9 mouse cellular contexts compared by ENCODE assay signal in the genomic region with DNA sequence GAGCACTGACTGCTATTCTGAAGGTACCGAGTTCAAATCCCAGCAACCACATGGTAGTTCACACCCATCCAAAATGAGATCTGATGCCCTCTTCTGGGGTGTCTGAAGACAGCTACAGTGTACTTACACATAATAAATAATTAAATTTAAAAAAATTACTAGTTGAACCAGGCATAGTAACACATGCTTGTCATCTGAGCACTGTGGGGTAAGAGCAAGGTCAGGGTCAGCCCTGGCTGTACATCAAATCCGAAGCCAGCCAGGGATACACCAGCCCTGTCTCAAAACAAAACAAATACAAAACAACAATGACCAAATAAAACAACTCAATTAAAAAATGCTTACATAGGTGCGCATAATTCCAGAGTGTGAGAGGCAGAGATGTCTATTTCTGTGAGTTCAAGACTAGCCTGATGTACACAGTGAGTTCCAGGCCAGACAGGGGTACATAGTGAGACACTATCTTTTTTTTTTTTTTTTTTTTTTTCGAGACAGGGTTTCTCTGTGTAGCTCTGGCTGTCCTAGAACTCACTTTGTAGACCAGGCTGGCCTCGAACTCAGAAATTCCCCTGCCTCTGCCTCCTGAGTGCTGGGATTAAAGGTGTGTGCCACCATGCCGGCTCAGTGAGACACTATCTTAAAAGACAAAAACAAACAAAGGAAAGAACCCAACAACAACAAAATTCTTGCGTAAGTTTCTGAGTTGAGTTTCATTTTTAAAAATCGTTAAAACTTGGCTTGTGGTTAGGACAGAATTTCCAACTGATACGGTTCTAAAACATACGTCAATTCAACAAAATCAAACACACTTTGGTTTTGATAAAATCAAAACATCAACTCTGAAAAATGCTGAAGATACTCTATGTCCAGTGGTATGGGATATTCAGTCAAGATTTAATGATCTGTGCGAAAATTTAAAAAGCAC. TPM values are rescaled to one million over a fixed set of nuclear protein-coding genes. Genes with fewer than 3 reads are reported as not detected.
DNase-seq lines count a peak whose midpoint lies in the region; ATAC-seq and TF ChIP-seq lines count a peak whose summit lies in the region.
"Had no signal": no experiment of that assay in that cellular context is flagged by ENCODE, and none has a peak within 500 bp of the region (broad histone marks: within the 10 kb centered on the region; RNA-seq: fewer than 3 reads in every experiment).

No protein-coding gene starts in this region.

- no peaks in the 10 kb centered on the region for H3K27me3 ChIP-seq in heart, postnatal 0 days (ENCODE audit: control insufficient read depth, insufficient read depth, low read length)
- no peaks in the 10 kb centered on the region for H3K27me3 ChIP-seq in hindbrain, embryonic 14.5 days (ENCODE audit: control insufficient read depth, insufficient read depth, low read length)
- H3K27me3 ChIP-seq in midbrain, embryonic 16.5 days (ENCODE audit: control insufficient read depth, insufficient read depth, low read depth, low read length): no peaks in the 10 kb centered on the region

- TF ChIP-seq EP300 in heart, postnatal 0 days (IDR thresholded peaks at IDR 0.05; ENCODE audit: low read depth): no peak

- H3K36me3 ChIP-seq in heart, postnatal 0 days (replicated peaks; ENCODE audit: control insufficient read depth, insufficient read depth, low read length): 0 out of 2 replicates have a peak, but pooled peaks cover 4% of the 10 kb centered on the region
- peaks cover 4% of the 10 kb centered on the region for H3K36me3 ChIP-seq in hindbrain, embryonic 14.5 days (replicated peaks; ENCODE audit: control insufficient read depth, insufficient read depth)
- no peaks in the 10 kb centered on the region for H3K36me3 ChIP-seq in midbrain, embryonic 16.5 days (ENCODE audit: control insufficient read depth, insufficient read depth, low read length)

- no peak for ATAC-seq in heart, postnatal 0 days (ENCODE audit: insufficient read depth, low read depth)
- no peak for ATAC-seq in hindbrain, embryonic 14.5 days (ENCODE audit: low FRiP score)
- ATAC-seq in midbrain, embryonic 16.5 days: no peak
- ATAC-seq in megakaryocyte-erythroid progenitor cell, adult 5-6 weeks (replicated peaks; ENCODE audit: low FRiP score, low TSS enrichment, poor library complexity, severe bottlenecking): no peak

- DNase-seq in heart, postnatal 0 days (ENCODE audit: low spot score): no peak
- DNase-seq in heart, postnatal 10 days: no peak
- peak; percentile 40 for DNase-seq in adipocyte (ENCODE audit: low spot score)
- DNase-seq in hindbrain, embryonic 14.5 days (ENCODE audit: low spot score): no peak
- no peak for DNase-seq in spleen, adult 18-20 months
- no peak for DNase-seq in frontal cortex, postnatal 14 days (ENCODE audit: low spot score in 2 of 2)

- peak overlapping the region; percentile 99 for H3K27ac ChIP-seq in heart, postnatal 0 days (ENCODE audit: low read depth)
- H3K27ac ChIP-seq in hindbrain, embryonic 14.5 days: peak overlapping the region; percentile 100
- peak overlapping the region; percentile 100 for H3K27ac ChIP-seq in midbrain, embryonic 16.5 days (ENCODE audit: low read length)

- peak overlapping the region; percentile 94; the same call in 1 of the 2 replicates for H3K9ac ChIP-seq in heart, postnatal 0 days (replicated peaks; ENCODE audit: low read depth, low read length)
- peak overlapping the region; percentile 95 for H3K9ac ChIP-seq in hindbrain, embryonic 14.5 days
- peak overlapping the region; percentile 99 for H3K9ac ChIP-seq in midbrain, embryonic 16.5 days (ENCODE audit: low read depth, low read length)

- 85% methylated on average over 10 of the region's 11 CpGs for WGBS in heart, postnatal 0 days
- WGBS in hindbrain, embryonic 14.5 days: 88% methylated on average over 10 of the region's 11 CpGs
- 89% methylated on average over 10 of the region's 11 CpGs for WGBS in midbrain, embryonic 16.5 days

- TF ChIP-seq CTCF in heart, postnatal 0 days (IDR thresholded peaks at IDR 0.05; ENCODE audit: low read depth): no peak

- H3K4me3 ChIP-seq in heart, postnatal 0 days (ENCODE audit: low read depth, low read length): peak overlapping the region; percentile 88
- H3K4me3 ChIP-seq in hindbrain, embryonic 14.5 days (replicated peaks; ENCODE audit: low read length): peak overlapping the region; percentile 96
- peak overlapping the region; percentile 98 for H3K4me3 ChIP-seq in midbrain, embryonic 16.5 days (ENCODE audit: low read depth, low read length)

- peak overlapping the region; percentile 99 for H3K4me2 ChIP-seq in heart, postnatal 0 days (ENCODE audit: low read depth, low read length)
- H3K4me2 ChIP-seq in hindbrain, embryonic 14.5 days (replicated peaks): peak overlapping the region; percentile 86
- peak overlapping the region; percentile 90 for H3K4me2 ChIP-seq in midbrain, embryonic 16.5 days (ENCODE audit: low read length)

- H3K9me3 ChIP-seq in heart, postnatal 0 days (replicated peaks; ENCODE audit: control insufficient read depth, low read length): no peaks in the 10 kb centered on the region
- H3K9me3 ChIP-seq in hindbrain, embryonic 14.5 days (ENCODE audit: control insufficient read depth, low read length): no peaks in the 10 kb centered on the region
- no peaks in the 10 kb centered on the region for H3K9me3 ChIP-seq in midbrain, embryonic 16.5 days (replicated peaks; ENCODE audit: control insufficient read depth, low read length, poor library complexity, severe bottlenecking)

- no peaks in the 10 kb centered on the region for H3K4me1 ChIP-seq in heart, postnatal 0 days (ENCODE audit: control insufficient read depth, insufficient read depth)
- peaks cover 14% of the 10 kb centered on the region; the same call in 1 of the 2 replicates for H3K4me1 ChIP-seq in hindbrain, embryonic 14.5 days (replicated peaks; ENCODE audit: control insufficient read depth, insufficient read depth, low read length)
- H3K4me1 ChIP-seq in midbrain, embryonic 16.5 days (ENCODE audit: control insufficient read depth, insufficient read depth, low read length): peaks cover 14% of the 10 kb centered on the region

- intact Hi-C loops in heart, postnatal 10 days (cut with DNase I): no loop called here

RNA-seq across cellular contexts. Expression of gene Slc35e2, which starts 1.1 kb away (rescaled TPM):
- total RNA-seq in heart, postnatal 0 days (2014; rRNA removed; ENCODE audit: low replicate concordance): 11.8 and 14.4 TPM in 2 replicates
- polyA plus RNA-seq in heart, postnatal 0 days (2015; fragmentation: Nextera tagmentation; extraction: Ambion mirVana): 3.6 and 4.4 TPM in 2 replicates
- total RNA-seq in heart, postnatal 10 days (2021): 10 to 100 TPM; 12.2 to 13.1 TPM
- 19.9 and 23.6 TPM in 2 replicates for polyA plus RNA-seq in hindbrain, embryonic 14.5 days (2014; fragmentation: Nextera tagmentation; extraction: Ambion mirVana)
- polyA plus RNA-seq in midbrain, embryonic 16.5 days (2015; fragmentation: Nextera tagmentation; extraction: Ambion mirVana): 14.7 and 15.5 TPM in 2 replicates
- total RNA-seq in megakaryocyte-erythroid progenitor cell, adult 5-6 weeks (2014; fragmentation: Nextera tagmentation): 45.1 and 60.2 TPM in 2 replicates
- 30.4 and 31.1 TPM in 2 replicates for total RNA-seq in megakaryocyte-erythroid progenitor cell, adult 5-6 weeks (2017)

RNA-seq across cellular contexts. Expression of gene Cdk11b, which starts 24.5 kb away (rescaled TPM):
- 8.7 and 15.3 TPM in 2 replicates for total RNA-seq in heart, postnatal 0 days (2014; rRNA removed; ENCODE audit: low replicate concordance)
- polyA plus RNA-seq in heart, postnatal 0 days (2015; fragmentation: Nextera tagmentation; extraction: Ambion mirVana): 36.8 TPM in 2 replicates
- total RNA-seq in heart, postnatal 10 days (2021): 10 to 100 TPM; 28.5 to 30.1 TPM
- polyA plus RNA-seq in hindbrain, embryonic 14.5 days (2014; fragmentation: Nextera tagmentation; extraction: Ambion mirVana): 43.2 and 47.7 TPM in 2 replicates
- polyA plus RNA-seq in midbrain, embryonic 16.5 days (2015; fragmentation: Nextera tagmentation; extraction: Ambion mirVana): 57.2 and 58.9 TPM in 2 replicates
- 60.7 and 74.1 TPM in 2 replicates for total RNA-seq in megakaryocyte-erythroid progenitor cell, adult 5-6 weeks (2014; fragmentation: Nextera tagmentation)
- 44.7 and 67.9 TPM in 2 replicates for total RNA-seq in megakaryocyte-erythroid progenitor cell, adult 5-6 weeks (2017)

RNA-seq across cellular contexts. Expression of gene Nadk, which starts 38.0 kb away (rescaled TPM):
- 48.0 and 52.7 TPM in 2 replicates for total RNA-seq in heart, postnatal 0 days (2014; rRNA removed; ENCODE audit: low replicate concordance)
- 36.0 and 37.4 TPM in 2 replicates for polyA plus RNA-seq in heart, postnatal 0 days (2015; fragmentation: Nextera tagmentation; extraction: Ambion mirVana)
- 10 to 100 TPM; 34.8 to 42.4 TPM for total RNA-seq in heart, postnatal 10 days (2021)
- 82.9 and 92.1 TPM in 2 replicates for polyA plus RNA-seq in hindbrain, embryonic 14.5 days (2014; fragmentation: Nextera tagmentation; extraction: Ambion mirVana)
- polyA plus RNA-seq in midbrain, embryonic 16.5 days (2015; fragmentation: Nextera tagmentation; extraction: Ambion mirVana): 77.1 and 79.9 TPM in 2 replicates
- 76.3 and 86.5 TPM in 2 replicates for total RNA-seq in megakaryocyte-erythroid progenitor cell, adult 5-6 weeks (2014; fragmentation: Nextera tagmentation)
- total RNA-seq in megakaryocyte-erythroid progenitor cell, adult 5-6 weeks (2017): 49.9 and 65.2 TPM in 2 replicates

RNA-seq across cellular contexts. Expression of gene Gm10563, which starts 45.0 kb away (rescaled TPM):
- total RNA-seq in heart, postnatal 0 days (2014; rRNA removed; ENCODE audit: low replicate concordance): not detected in 2 replicates
- polyA plus RNA-seq in heart, postnatal 0 days (2015; fragmentation: Nextera tagmentation; extraction: Ambion mirVana): not detected in 2 replicates
- not detected for total RNA-seq in heart, postnatal 10 days (2021)
- not detected in 2 replicates for polyA plus RNA-seq in hindbrain, embryonic 14.5 days (2014; fragmentation: Nextera tagmentation; extraction: Ambion mirVana)
- polyA plus RNA-seq in midbrain, embryonic 16.5 days (2015; fragmentation: Nextera tagmentation; extraction: Ambion mirVana): not detected in 2 replicates
- not detected in 2 replicates for total RNA-seq in megakaryocyte-erythroid progenitor cell, adult 5-6 weeks (2014; fragmentation: Nextera tagmentation)
- not detected in 2 replicates for total RNA-seq in megakaryocyte-erythroid progenitor cell, adult 5-6 weeks (2017)
- polyA plus RNA-seq: brain, embryonic 14.5 days had no signal

RNA-seq across cellular contexts. Expression of gene Mmp23, which starts 53.0 kb away (rescaled TPM):
- total RNA-seq in heart, postnatal 0 days (2014; rRNA removed; ENCODE audit: low replicate concordance): 66.6 and 76.6 TPM in 2 replicates
- 49.8 and 49.9 TPM in 2 replicates for polyA plus RNA-seq in heart, postnatal 0 days (2015; fragmentation: Nextera tagmentation; extraction: Ambion mirVana)
- 10 to 100 TPM; 24.9 to 25.9 TPM for total RNA-seq in heart, postnatal 10 days (2021)
- polyA plus RNA-seq in hindbrain, embryonic 14.5 days (2014; fragmentation: Nextera tagmentation; extraction: Ambion mirVana): 2.7 and 2.9 TPM in 2 replicates
- polyA plus RNA-seq in midbrain, embryonic 16.5 days (2015; fragmentation: Nextera tagmentation; extraction: Ambion mirVana): 3.1 and 4.6 TPM in 2 replicates
- total RNA-seq in megakaryocyte-erythroid progenitor cell, adult 5-6 weeks (2014; fragmentation: Nextera tagmentation): not detected in 2 replicates
- total RNA-seq in megakaryocyte-erythroid progenitor cell, adult 5-6 weeks (2017): not detected in 2 replicates
